Mouse (Mus musculus) erythroblast, embryonic 14.5 days (primary cell): ENCODE measurements around the gene Pecam1.

Experiments used
- GATA1 ChIP-seq: IDR thresholded peaks from 2 replicates; pipeline ENCODE4 v1.6.1; 2012; ENCODE audit warnings: low read length, inconsistent platforms, mixed read lengths
- TAL1 ChIP-seq: IDR thresholded peaks from 3 replicates; pipeline ENCODE4 v1.6.1; 2012; ENCODE audit warnings: low read length, inconsistent platforms, mixed read lengths

GRCm38 (mm10) chr11:106793846-106794245 lies 43.4 kb upstream of the Pecam1 start:
- TF ChIP-seq TAL1 (no peak), GATA1 (no peak)
